Mouse (Mus musculus) heart, adult 9 months (tissue): ENCODE results near the gene Wdr46.
A peak's percentile ranks its signal among the peaks of the same experiment; 100 is the strongest.
"Not testable (repeated sequence)": the region's sequence is repeated elsewhere in the genome, so short reads cannot be mapped to it uniquely, and the experiment has no call there.

Experiments
- DNase-seq, 2 experiments: peaks; one replicate each; pipeline ENCODE4 v3.0.0; 2022; ENCODE audit warnings: low spot score in 2 of 2

Wdr46 gene

GRCm38 (mm10) chr17:33940206-33940805 is at the start of gene Wdr46, which contains the start of gene Pfdn6:
Wdr46 (plus strand) TSS chr17:33940660.
Pfdn6 (minus strand) TSS chr17:33940343.
- peak; percentile 84 to 92 for DNase-seq

- no peak for DNase-seq
Measured at GRCm38 (mm10) chr17:33891357-33891756, 49.1 kb upstream of the Wdr46 start.

GRCm38 (mm10) chr17:33891892-33892291 is 48.6 kb upstream of the Wdr46 start:
- DNase-seq = not testable (repeated sequence)

GRCm38 (mm10) chr17:33892429-33892828 is 48.0 kb upstream of the Wdr46 start:
- no peak for DNase-seq

- not testable (repeated sequence) for DNase-seq
Measured at GRCm38 (mm10) chr17:33893011-33893410, 47.4 kb upstream of the Wdr46 start.

GRCm38 (mm10) chr17:33897114-33897794 is 43.2 kb upstream of the Wdr46 start:
- DNase-seq = no peak

- DNase-seq = not testable (repeated sequence)
Measured at GRCm38 (mm10) chr17:33898193-33898592, 42.3 kb upstream of the Wdr46 start.

- no peak for DNase-seq
Measured at GRCm38 (mm10) chr17:33899642-33900041, 40.8 kb upstream of the Wdr46 start.

- DNase-seq = no peak
Measured at GRCm38 (mm10) chr17:33900281-33900988, 40.0 kb upstream of the Wdr46 start.

GRCm38 (mm10) chr17:33900989-33901314 is 39.5 kb upstream of the Wdr46 start:
- DNase-seq = no peak

GRCm38 (mm10) chr17:33901653-33902052 is 38.8 kb upstream of the Wdr46 start:
- no peak for DNase-seq

GRCm38 (mm10) chr17:33902079-33902478 is 38.4 kb upstream of the Wdr46 start:
- no peak for DNase-seq

GRCm38 (mm10) chr17:33902491-33902890 is 38.0 kb upstream of the Wdr46 start:
- DNase-seq = no peak

- not testable (repeated sequence) for DNase-seq
Measured at GRCm38 (mm10) chr17:33903911-33904651, 36.4 kb upstream of the Wdr46 start.

GRCm38 (mm10) chr17:33904835-33905234 is 35.6 kb upstream of the Wdr46 start, which contains the start of gene Platr17:
Platr17 (plus strand) TSS chr17:33905135.
- not testable (repeated sequence) for DNase-seq

- DNase-seq = peak; percentile 29 to 33
Measured at GRCm38 (mm10) chr17:33908331-33909076, 32.0 kb upstream of the Wdr46 start.

GRCm38 (mm10) chr17:33909077-33909868 is 31.2 kb upstream of the Wdr46 start, which contains the start of gene Daxx:
Daxx (plus strand) TSS chr17:33909414.
- DNase-seq = peak; percentile 98 to 99

- peak; percentile 44 to 63 for DNase-seq
Measured at GRCm38 (mm10) chr17:33909869-33910250, 30.6 kb upstream of the Wdr46 start.

- no peak for DNase-seq
Measured at GRCm38 (mm10) chr17:33910346-33911051, 30.0 kb upstream of the Wdr46 start.
